Mouse (Mus musculus) hindbrain, embryonic 16.5 days (tissue): ENCODE measurements around the gene Polr2c. TPM values are rescaled to one million over a fixed set of nuclear protein-coding genes. Genes with fewer than 3 reads are reported as not detected.

Experiments used
- ATAC-seq: fragments of 200-750 bp; cut with Nextera tagmentation; 2 replicates; pipeline ENCODE4 v1.8.0; 2017; ENCODE audit warnings: moderate TSS enrichment, moderate library complexity
- H3K27ac ChIP-seq: fragments of 300-500 bp; sonication (generic); 2 replicates; pipeline ENCODE4 v1.5.1; 2014; ENCODE audit warnings: low read depth, mild to moderate bottlenecking, control low read depth, low read length, moderate library complexity
- H3K27me3 ChIP-seq: fragments of 300-500 bp; sonication (generic); replicated peaks from 2 replicates; pipeline ENCODE4 v1.6.1; 2014; ENCODE audit warnings: low read length; ENCODE audit not compliant: control insufficient read depth, insufficient read depth
- H3K36me3 ChIP-seq: fragments of 300-500 bp; sonication (generic); 2 replicates; pipeline ENCODE4 v1.6.1; 2014; ENCODE audit warnings: mild to moderate bottlenecking, low read length, moderate library complexity, mixed read lengths; ENCODE audit not compliant: control insufficient read depth, insufficient read depth
- H3K4me1 ChIP-seq: fragments of 300-500 bp; sonication (generic); 2 replicates; pipeline ENCODE4 v1.6.1; 2014; ENCODE audit warnings: low read depth, low read length; ENCODE audit not compliant: control insufficient read depth, insufficient read depth
- H3K4me2 ChIP-seq: fragments of 300-500 bp; sonication (generic); 2 replicates; pipeline ENCODE4 v1.6.1; 2014; ENCODE audit warnings: mild to moderate bottlenecking, low read length, control low read depth, moderate library complexity
- H3K4me3 ChIP-seq: fragments of 300-500 bp; sonication (generic); 2 replicates; pipeline ENCODE4 v1.5.1; 2014; ENCODE audit warnings: mild to moderate bottlenecking, low read length, control low read depth, moderate library complexity
- H3K9ac ChIP-seq: fragments of 300-500 bp; sonication (generic); 2 replicates; pipeline ENCODE4 v1.6.1; 2014; ENCODE audit warnings: low read depth, mild to moderate bottlenecking, control low read depth, low read length, moderate library complexity
- H3K9me3 ChIP-seq: fragments of 300-500 bp; sonication (generic); 2 replicates; pipeline ENCODE4 v1.6.1; 2014; ENCODE audit warnings: mild to moderate bottlenecking, low read length, moderate library complexity; ENCODE audit not compliant: control insufficient read depth
- WGBS: fragments of 180-500 bp; shearing (Covaris S2); extraction: QIAGEN DNeasy Blood & Tissue Kit; methylation state at CpG from one replicate; pipeline ENCODE4 v1.1.7; 2014; 5-methylcytosine and 5-hydroxymethylcytosine counted together
- polyA plus RNA-seq: library from polyadenylated mRNA; unstranded; fragments of >200 nt; fragmentation: Nextera tagmentation; extraction: Ambion mirVana; gene quantifications from 2 replicates; pipeline ENCODE4 v1.2.1, GENCODE M21; 2015

The Polr2c gene
- polyA plus RNA-seq, 1 experiment from 2014 or later = 119 TPM

DNA sequence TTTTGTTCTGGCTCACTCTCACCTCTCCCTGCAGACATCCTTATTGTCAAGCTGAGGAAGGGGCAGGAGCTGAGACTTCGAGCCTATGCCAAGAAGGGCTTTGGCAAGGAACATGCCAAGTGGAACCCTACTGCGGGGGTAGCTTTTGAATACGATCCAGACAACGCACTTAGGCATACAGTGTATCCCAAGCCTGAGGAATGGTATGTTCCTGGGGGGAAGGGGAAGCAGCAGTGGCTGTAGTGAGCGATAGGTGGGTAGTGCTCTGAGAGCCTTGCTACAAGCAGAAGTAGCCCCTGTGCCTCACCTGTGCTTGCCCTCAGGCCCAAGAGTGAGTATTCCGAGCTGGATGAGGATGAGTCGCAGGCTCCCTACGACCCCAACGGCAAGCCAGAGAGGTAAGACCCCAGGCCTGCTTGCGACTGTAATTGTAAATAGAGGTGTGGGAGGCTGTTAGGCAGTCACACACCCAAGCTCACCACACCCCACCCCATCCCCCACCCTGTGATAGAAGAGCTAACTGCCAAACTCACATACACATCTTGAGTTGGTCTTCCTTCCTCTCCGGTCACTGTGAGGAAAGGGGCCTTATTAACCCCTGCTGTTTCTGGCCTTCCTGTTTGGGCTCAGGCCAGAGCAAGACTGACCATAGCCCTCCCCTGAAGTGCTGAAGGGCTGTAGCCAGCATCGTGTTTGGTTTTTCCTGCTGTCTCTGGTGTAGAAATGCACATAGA, 5.4 kb downstream of the Polr2c start:
- H3K4me2 ChIP-seq = no peak overlapping the region
- no peaks in the 10 kb centered on the region for H3K9me3 ChIP-seq
- no peak overlapping the region for H3K9ac ChIP-seq
- no peak overlapping the region for H3K27ac ChIP-seq
- H3K4me1 ChIP-seq = peaks cover 16% of the 10 kb centered on the region
- H3K27me3 ChIP-seq = no peaks in the 10 kb centered on the region
- peaks cover 45% of the 10 kb centered on the region for H3K36me3 ChIP-seq
- no peak overlapping the region for H3K4me3 ChIP-seq
- 88% methylated on average over 12 of the region's 12 CpGs for WGBS
- ATAC-seq = no peak

DNA sequence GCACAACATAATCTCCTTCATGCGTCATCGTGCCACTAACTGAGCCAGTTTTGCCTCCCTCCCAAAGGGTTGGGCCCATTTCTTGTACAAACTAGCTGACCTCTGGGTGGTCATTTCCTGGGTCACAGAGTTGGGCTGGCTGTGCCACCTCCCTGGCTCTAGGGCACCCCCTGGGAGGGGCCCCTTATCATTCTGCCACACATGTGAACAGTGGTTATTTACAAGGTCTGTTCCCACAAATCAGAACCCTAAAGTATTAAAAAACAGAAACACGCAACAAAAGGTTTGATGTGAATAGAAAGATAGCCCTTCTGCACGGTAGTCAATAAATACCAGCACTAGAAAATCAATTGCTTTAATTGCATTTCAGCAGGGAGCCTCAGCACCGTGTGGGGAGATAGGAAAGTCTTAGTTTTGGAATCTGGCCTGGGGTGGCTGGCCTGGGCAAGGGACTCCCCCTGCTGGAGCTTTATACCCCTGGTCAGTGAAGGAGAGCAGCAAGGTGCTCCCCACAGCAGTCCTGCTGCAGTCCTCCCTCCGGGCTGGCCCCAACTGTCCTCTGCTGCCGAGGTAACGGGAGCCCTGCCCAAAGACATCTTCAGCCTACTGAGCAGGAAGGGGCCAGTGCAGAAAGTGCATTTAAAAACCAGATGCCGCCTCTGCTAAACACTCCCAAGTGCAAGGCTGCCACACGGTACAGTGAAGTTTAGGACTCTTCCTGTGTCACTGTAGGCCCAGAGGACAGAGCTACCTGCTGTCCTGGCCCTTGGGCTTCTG, 6.8 kb downstream of the Polr2c start:
- peaks cover 45% of the 10 kb centered on the region for H3K36me3 ChIP-seq
- no peak for ATAC-seq
- H3K27me3 ChIP-seq = no peaks in the 10 kb centered on the region
- H3K9ac ChIP-seq = no peak overlapping the region
- no peaks in the 10 kb centered on the region for H3K9me3 ChIP-seq
- no peak overlapping the region for H3K27ac ChIP-seq
- H3K4me3 ChIP-seq = no peak overlapping the region
- peaks cover 19% of the 10 kb centered on the region for H3K4me1 ChIP-seq
- 73% methylated on average over 10 of the region's 10 CpGs for WGBS
- H3K4me2 ChIP-seq = no peak overlapping the region

DNA sequence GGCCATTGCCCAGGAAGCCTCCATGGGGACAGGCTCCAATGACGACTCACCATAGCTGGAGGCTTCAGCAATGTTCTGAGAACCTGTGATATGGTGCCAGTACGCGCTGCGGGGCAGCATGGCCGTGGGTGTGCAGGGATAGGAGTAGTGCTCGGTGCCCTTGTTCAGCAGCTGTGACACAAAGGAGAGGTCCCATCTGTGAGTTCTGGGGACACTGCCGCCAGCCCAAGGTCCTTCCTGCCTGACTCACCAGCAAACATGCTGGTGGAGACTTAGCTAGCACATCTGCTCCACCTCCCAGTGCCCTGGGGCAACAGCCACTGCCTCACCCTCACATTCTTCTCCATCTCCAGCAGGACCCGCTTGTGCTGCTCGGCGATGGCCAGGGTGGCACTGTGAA, 8.0 kb downstream of the Polr2c start:
- Histone ChIP-seq H3K4me3 (no peak overlapping the region), H3K27me3 (no peaks in the 10 kb centered on the region), H3K4me2 (no peak overlapping the region), H3K9me3 (no peaks in the 10 kb centered on the region), H3K27ac (no peak overlapping the region), H3K36me3 (peaks cover 43% of the 10 kb centered on the region), H3K9ac (no peak overlapping the region), H3K4me1 (peaks cover 25% of the 10 kb centered on the region)
- 75% methylated on average over 10 of the region's 10 CpGs for WGBS
- no peak for ATAC-seq

DNA sequence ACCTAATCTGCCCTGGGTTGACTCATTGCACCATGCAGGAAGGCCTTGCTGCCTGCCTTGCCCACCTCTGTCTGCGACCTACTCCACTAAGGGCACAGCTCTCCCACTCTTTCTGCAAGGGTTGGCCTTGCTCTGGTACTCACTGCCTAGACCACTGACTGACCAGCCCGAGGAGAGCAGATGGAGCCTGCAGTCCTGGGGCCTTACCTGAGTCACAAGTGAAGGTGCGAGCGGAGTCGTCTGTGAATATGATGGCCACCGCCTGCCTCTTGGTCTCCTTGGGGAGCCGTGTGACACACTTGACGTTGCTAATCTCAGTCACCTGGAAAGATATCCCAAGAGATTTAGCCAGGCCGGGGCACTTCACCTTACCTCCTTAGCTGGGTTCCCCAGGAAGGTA, 9.7 kb downstream of the Polr2c start:
- peaks cover 38% of the 10 kb centered on the region for H3K4me1 ChIP-seq
- no peak overlapping the region for H3K4me2 ChIP-seq
- peaks cover 39% of the 10 kb centered on the region for H3K36me3 ChIP-seq
- H3K27me3 ChIP-seq = no peaks in the 10 kb centered on the region
- WGBS = 86% methylated on average over 9 of the region's 9 CpGs
- H3K4me3 ChIP-seq = no peak overlapping the region
- no peak overlapping the region for H3K9ac ChIP-seq
- H3K9me3 ChIP-seq = no peaks in the 10 kb centered on the region
- H3K27ac ChIP-seq = no peak overlapping the region
- no peak for ATAC-seq

DNA sequence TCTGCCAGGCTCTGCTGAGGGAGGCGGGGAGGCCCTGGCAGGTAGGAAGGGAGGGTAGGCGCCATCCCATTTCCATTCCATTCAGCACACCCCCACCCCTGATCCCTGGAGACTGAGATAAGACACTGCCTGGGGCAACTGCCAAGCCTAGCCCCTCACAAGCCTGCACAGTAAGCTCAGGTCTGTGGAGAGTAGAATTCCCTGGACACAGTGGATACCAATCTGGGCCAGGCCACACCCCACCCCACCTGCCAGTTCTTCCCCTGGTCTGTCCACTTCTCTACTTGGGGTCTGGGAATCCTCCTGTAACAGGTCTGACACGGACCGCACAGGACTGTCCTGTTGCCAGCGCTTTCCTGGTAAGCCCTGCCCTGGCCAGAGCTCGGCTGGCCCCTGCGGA, 11.9 kb downstream of the Polr2c start:
- no peak for ATAC-seq

DNA sequence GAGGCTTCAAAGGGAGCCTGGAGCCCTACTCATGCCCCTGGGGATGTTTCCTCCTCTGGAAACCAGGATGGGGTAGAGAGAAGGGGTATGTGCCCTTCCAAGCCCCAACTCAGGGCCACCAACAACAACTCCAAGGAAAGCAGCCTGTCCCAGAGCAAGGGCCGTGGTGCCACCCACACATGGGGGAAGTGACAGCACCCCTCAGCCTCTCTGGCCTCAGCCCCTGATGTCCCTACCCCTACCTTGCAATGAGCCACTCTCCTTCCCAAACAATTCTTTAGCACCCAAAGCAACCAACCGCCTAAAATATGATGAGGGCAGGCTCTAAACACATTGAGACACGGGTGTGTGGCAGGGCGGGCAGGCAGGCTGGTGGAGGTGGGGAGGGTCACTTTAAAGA, 12.8 kb downstream of the Polr2c start:
- no peaks in the 10 kb centered on the region for H3K9me3 ChIP-seq
- peak overlapping the region; percentile 54 for H3K4me2 ChIP-seq
- peaks cover 22% of the 10 kb centered on the region for H3K36me3 ChIP-seq
- peak overlapping the region; percentile 81 for H3K9ac ChIP-seq
- peaks cover 46% of the 10 kb centered on the region for H3K4me1 ChIP-seq
- H3K4me3 ChIP-seq = peak overlapping the region; percentile 73
- no peak for ATAC-seq
- WGBS = 5% methylated on average over 4 of the region's 4 CpGs
- peaks cover 8% of the 10 kb centered on the region for H3K27me3 ChIP-seq
- H3K27ac ChIP-seq = peak overlapping the region; percentile 83

More for the DNA sequence above, 11.9 kb downstream of the Polr2c start:
- Histone ChIP-seq H3K9ac (peak overlapping the region; percentile 81), H3K4me1 (peaks cover 38% of the 10 kb centered on the region), H3K4me3 (peak overlapping the region; percentile 73), H3K27me3 (no peaks in the 10 kb centered on the region), H3K36me3 (peaks cover 30% of the 10 kb centered on the region), H3K9me3 (no peaks in the 10 kb centered on the region), H3K27ac (no peak overlapping the region), H3K4me2 (peak overlapping the region; percentile 54)
- 53% methylated on average over 6 of the region's 7 CpGs for WGBS

DNA sequence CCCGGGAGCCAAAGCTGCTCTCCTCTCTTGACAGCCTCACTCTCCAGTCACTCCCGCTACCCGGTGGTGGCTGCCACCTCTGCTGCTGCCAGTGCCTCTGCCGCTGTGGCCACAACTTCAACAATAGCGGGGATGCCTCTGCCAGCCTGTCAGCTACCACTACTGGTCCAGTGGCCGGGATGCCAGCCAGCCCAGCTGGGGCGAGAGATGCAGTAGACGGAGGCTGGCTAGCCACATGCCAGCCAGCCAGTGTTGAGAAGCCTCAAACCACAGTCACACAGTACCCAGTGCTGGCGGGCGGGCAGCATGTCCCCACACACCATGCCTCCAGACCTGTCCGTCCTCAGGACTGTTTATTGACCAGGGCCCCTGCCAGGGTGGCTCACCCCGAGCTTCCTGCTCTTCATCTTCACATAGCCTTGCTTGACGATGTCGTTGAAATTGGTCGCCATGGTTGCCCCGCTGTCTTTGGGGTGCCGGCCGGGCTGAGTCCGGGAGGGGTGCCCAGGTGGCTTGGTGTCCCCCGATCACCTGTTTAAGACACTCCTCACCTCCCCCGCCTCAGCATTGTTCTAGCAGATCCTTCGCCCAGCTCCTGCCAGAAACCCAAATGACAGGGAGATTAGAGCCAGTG, 13.3 kb downstream of the Polr2c start:
- Histone ChIP-seq H3K27me3 (peaks cover 10% of the 10 kb centered on the region), H3K4me1 (peaks cover 52% of the 10 kb centered on the region), H3K36me3 (peaks cover 16% of the 10 kb centered on the region), H3K27ac (peak overlapping the region; percentile 83), H3K4me2 (peak overlapping the region; percentile 54), H3K9ac (peak overlapping the region; percentile 81), H3K4me3 (peak overlapping the region; percentile 73), H3K9me3 (no peaks in the 10 kb centered on the region)
- peak; percentile 62 for ATAC-seq
- 1% methylated on average over 17 of the region's 22 CpGs for WGBS

DNA sequence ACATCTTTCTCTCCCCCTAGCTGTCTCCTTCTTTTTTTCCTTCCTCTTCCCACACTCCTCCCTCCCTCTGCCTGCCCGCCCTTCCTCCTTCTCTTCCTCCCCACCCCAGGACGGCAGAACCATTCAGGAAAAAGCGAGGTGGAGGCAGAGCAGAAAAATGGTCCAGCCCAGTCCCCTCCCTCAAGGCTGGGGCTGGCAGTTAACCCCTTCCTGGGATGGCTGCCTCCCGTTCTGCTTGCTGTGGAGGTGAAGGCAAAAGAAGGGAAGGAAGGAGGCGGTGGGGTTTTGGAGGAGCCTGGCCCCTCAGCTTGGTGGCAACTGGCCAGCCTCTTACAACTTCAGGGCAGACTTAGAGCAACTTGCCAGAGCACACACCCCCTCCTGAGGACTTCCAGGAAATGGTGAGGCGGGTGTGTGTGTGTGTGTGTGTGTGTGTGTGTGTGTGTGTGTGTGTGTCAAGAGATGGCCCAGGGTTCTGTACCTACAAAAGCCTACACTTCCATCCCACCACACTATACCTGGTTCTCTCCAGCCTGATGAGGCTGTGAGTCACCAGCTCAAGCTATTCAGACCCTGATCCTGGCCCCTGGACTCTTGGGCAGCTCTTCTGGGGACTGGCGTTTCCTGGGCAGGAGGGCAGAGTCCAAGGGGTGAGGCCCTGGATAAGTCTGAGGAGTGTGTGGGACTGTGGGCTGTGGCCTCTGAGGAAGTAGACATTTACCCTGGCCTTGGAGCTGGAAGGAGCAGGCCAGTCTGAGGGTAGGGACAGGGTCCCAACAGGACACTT, 14.1 kb downstream of the Polr2c start:
- WGBS = 4% methylated on average over 7 of the region's 7 CpGs
- Histone ChIP-seq H3K27ac (peak overlapping the region; percentile 83), H3K4me3 (peak overlapping the region; percentile 73), H3K4me1 (peaks cover 56% of the 10 kb centered on the region), H3K9me3 (no peaks in the 10 kb centered on the region), H3K9ac (peak overlapping the region; percentile 81), H3K27me3 (peaks cover 10% of the 10 kb centered on the region), H3K36me3 (peaks cover 10% of the 10 kb centered on the region), H3K4me2 (peak overlapping the region; percentile 54)
- peak; percentile 80 for ATAC-seq
